Mouse (Mus musculus): ENCODE results near the gene Crybb3. TPM values are rescaled to one million over a fixed set of nuclear protein-coding genes. Genes with fewer than 3 reads are reported as not detected.
"Not testable (repeated sequence)": the region's sequence is repeated elsewhere in the genome, so short reads cannot be mapped to it uniquely, and the experiment has no call there.

The Crybb3 gene
- polyA plus RNA-seq, 2 experiments, result 0.67 to 4.6 TPM

DNA sequence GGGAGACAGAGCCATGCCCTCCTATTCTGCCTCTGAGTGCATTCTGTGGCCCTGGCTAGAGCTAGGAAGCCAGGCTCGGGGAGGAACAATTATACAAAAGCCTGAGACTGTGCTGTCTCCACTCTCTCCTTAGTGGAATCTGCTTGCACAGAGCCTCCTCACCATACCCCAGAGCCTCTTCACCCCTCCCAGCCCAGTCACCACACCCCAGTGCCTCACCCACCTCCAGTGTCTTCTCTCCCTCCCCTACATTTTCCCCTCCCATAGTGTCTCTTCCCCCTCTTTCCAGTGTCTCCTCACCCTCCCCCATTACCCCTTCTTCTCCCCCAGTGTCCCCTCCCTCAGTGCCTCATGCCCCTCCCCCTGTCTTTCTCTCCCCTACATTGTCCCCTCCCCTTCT is 29.5 kb upstream of the Crybb3 start:
- H3K4me1 ChIP-seq (ENCODE audit: control insufficient read depth, insufficient read depth, low read length), result peaks cover 33% of the 10 kb centered on the region
- H3K36me3 ChIP-seq (ENCODE audit: control insufficient read depth, insufficient read depth, low read length), result no peaks in the 10 kb centered on the region
- H3K4me3 ChIP-seq (replicated peaks; ENCODE audit: low read length), result no peak overlapping the region
- no peaks in the 10 kb centered on the region for H3K27me3 ChIP-seq (ENCODE audit: control insufficient read depth, insufficient read depth, low read length)
- H3K4me2 ChIP-seq (replicated peaks; ENCODE audit: low read depth, low read length, severe bottlenecking), result no peak overlapping the region
- no peak for TF ChIP-seq POLR2A (IDR thresholded peaks at IDR 0.05; ENCODE audit: borderline replicate concordance, extremely low read depth, insufficient read depth, insufficient read length)
- no peak overlapping the region for H3K27ac ChIP-seq (replicated peaks; ENCODE audit: low read depth, low read length)
- no peak overlapping the region for H3K9ac ChIP-seq (ENCODE audit: low read depth, low read length, severe bottlenecking)
- ATAC-seq (ENCODE audit: low FRiP score, low read depth) (no peak), DNase-seq (ENCODE audit: low spot score) (no peak)
- H3K9me3 ChIP-seq (ENCODE audit: control insufficient read depth, low read length), result no peaks in the 10 kb centered on the region
- WGBS, result 17% methylated on average over 1 of the region's 1 CpGs

GRCm38 (mm10) chr5:113109651-113110050 is 28.3 kb upstream of the Crybb3 start:
- not testable (repeated sequence) for ATAC-seq (ENCODE audit: low FRiP score, low read depth); H3K4me2 ChIP-seq (replicated peaks; ENCODE audit: low read depth, low read length, severe bottlenecking); H3K4me3 ChIP-seq (replicated peaks; ENCODE audit: low read length); H3K27ac ChIP-seq (replicated peaks; ENCODE audit: low read depth, low read length); H3K27me3 ChIP-seq (ENCODE audit: control insufficient read depth, insufficient read depth, low read length); DNase-seq (ENCODE audit: low spot score); H3K9me3 ChIP-seq (ENCODE audit: control insufficient read depth, low read length); H3K36me3 ChIP-seq (ENCODE audit: control insufficient read depth, insufficient read depth, low read length); H3K9ac ChIP-seq (ENCODE audit: low read depth, low read length, severe bottlenecking)
- H3K4me1 ChIP-seq (ENCODE audit: control insufficient read depth, insufficient read depth, low read length), result peaks cover 32% of the 10 kb centered on the region
- WGBS, result 79% methylated on average over 2 of the region's 2 CpGs

- WGBS, result 72% methylated on average over 11 of the region's 11 CpGs
- Histone ChIP-seq H3K4me3 (replicated peaks; ENCODE audit: low read length) (no peak overlapping the region), H3K9ac (ENCODE audit: low read depth, low read length, severe bottlenecking) (no peak overlapping the region), H3K4me1 (ENCODE audit: control insufficient read depth, insufficient read depth, low read length) (peaks cover 23% of the 10 kb centered on the region), H3K4me2 (replicated peaks; ENCODE audit: low read depth, low read length, severe bottlenecking) (no peak overlapping the region), H3K9me3 (ENCODE audit: control insufficient read depth, low read length) (no peaks in the 10 kb centered on the region), H3K36me3 (ENCODE audit: control insufficient read depth, insufficient read depth, low read length) (no peaks in the 10 kb centered on the region), H3K27ac (replicated peaks; ENCODE audit: low read depth, low read length) (no peak overlapping the region; the same call in 1 of the 2 replicates), H3K27me3 (ENCODE audit: control insufficient read depth, insufficient read depth, low read length) (no peaks in the 10 kb centered on the region)
- TF ChIP-seq POLR2A (IDR thresholded peaks at IDR 0.05; ENCODE audit: borderline replicate concordance, extremely low read depth, insufficient read depth, insufficient read length), result no peak
- DNase-seq (ENCODE audit: low spot score), result no peak
- ATAC-seq (ENCODE audit: low FRiP score, low read depth), result peak; percentile 21; the same call in 1 of the 2 replicates
Observed at GRCm38 (mm10) chr5:113108165-113108764, 26.9 kb upstream of the Crybb3 start.

GRCm38 (mm10) chr5:113107709-113108108 is 26.3 kb upstream of the Crybb3 start:
- no peak overlapping the region for H3K4me3 ChIP-seq (replicated peaks; ENCODE audit: low read length)
- 41% methylated on average over 2 of the region's 3 CpGs for WGBS
- no peaks in the 10 kb centered on the region for H3K27me3 ChIP-seq (ENCODE audit: control insufficient read depth, insufficient read depth, low read length)
- H3K36me3 ChIP-seq (ENCODE audit: control insufficient read depth, insufficient read depth, low read length), result no peaks in the 10 kb centered on the region
- no peak overlapping the region for H3K4me2 ChIP-seq (replicated peaks; ENCODE audit: low read depth, low read length, severe bottlenecking)
- no peaks in the 10 kb centered on the region for H3K9me3 ChIP-seq (ENCODE audit: control insufficient read depth, low read length)
- H3K9ac ChIP-seq (ENCODE audit: low read depth, low read length, severe bottlenecking), result no peak overlapping the region
- no peak overlapping the region for H3K27ac ChIP-seq (replicated peaks; ENCODE audit: low read depth, low read length)
- TF ChIP-seq POLR2A (IDR thresholded peaks at IDR 0.05; ENCODE audit: borderline replicate concordance, extremely low read depth, insufficient read depth, insufficient read length), result no peak
- DNase-seq (ENCODE audit: low spot score) (no peak), ATAC-seq (ENCODE audit: low FRiP score, low read depth) (no peak)
- peaks cover 19% of the 10 kb centered on the region for H3K4me1 ChIP-seq (ENCODE audit: control insufficient read depth, insufficient read depth, low read length)

DNA sequence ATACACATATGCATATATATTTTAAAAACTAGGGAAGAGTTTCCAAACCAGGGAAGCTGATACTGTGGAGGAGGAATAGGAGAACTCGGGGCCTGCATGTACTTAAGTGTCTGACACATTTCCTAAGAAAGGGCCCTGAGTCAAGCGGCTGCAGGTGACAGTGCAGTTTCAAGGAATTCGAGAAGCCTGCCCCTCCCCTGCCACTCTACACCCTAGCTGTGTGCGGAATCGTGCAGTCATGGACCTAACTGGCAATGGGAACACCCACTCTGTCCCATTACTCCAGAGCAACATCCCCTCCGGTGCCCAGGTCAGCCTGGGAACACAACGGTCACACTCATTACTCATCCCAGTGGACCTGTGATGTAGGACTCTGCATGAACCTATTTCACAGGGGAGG is 25.2 kb upstream of the Crybb3 start:
- Histone ChIP-seq H3K9me3 (ENCODE audit: control insufficient read depth, low read length) (no peaks in the 10 kb centered on the region), H3K36me3 (ENCODE audit: control insufficient read depth, insufficient read depth, low read length) (no peaks in the 10 kb centered on the region), H3K4me1 (ENCODE audit: control insufficient read depth, insufficient read depth, low read length) (peaks cover 16% of the 10 kb centered on the region), H3K27ac (replicated peaks; ENCODE audit: low read depth, low read length) (no peak overlapping the region), H3K9ac (ENCODE audit: low read depth, low read length, severe bottlenecking) (no peak overlapping the region), H3K27me3 (ENCODE audit: control insufficient read depth, insufficient read depth, low read length) (no peaks in the 10 kb centered on the region), H3K4me3 (replicated peaks; ENCODE audit: low read length) (no peak overlapping the region), H3K4me2 (replicated peaks; ENCODE audit: low read depth, low read length, severe bottlenecking) (no peak overlapping the region)
- ATAC-seq (ENCODE audit: low FRiP score, low read depth) (no peak), DNase-seq (ENCODE audit: low spot score) (no peak)
- WGBS, result 52% methylated on average over 7 of the region's 7 CpGs
- no peak for TF ChIP-seq POLR2A (IDR thresholded peaks at IDR 0.05; ENCODE audit: borderline replicate concordance, extremely low read depth, insufficient read depth, insufficient read length)

DNA sequence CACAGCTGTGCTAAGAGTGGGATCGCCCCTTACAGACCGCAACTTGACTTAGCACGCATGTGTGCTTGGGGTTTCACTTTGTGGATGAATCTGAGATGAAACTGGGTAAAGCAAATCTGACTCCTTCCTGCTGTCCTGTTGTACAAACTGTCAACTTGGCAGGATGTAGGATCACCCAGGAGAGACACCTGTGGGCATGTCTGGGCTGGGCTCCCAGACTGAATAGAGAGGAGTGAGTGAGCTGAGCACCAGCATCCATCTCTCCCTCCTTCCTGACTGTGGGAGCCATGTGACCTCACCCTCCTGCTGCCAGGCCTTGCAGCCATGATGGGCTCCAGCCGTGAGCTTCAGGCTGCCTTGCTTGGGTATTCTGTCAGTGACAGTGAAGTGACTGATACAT is 24.1 kb upstream of the Crybb3 start:
- H3K9me3 ChIP-seq (ENCODE audit: control insufficient read depth, low read length), result no peaks in the 10 kb centered on the region
- peaks cover 9% of the 10 kb centered on the region; the same call in 1 of the 2 replicates for H3K4me1 ChIP-seq (ENCODE audit: control insufficient read depth, insufficient read depth, low read length)
- WGBS, result 76% methylated on average over 4 of the region's 4 CpGs
- no peak for TF ChIP-seq POLR2A (IDR thresholded peaks at IDR 0.05; ENCODE audit: borderline replicate concordance, extremely low read depth, insufficient read depth, insufficient read length)
- H3K4me2 ChIP-seq (replicated peaks; ENCODE audit: low read depth, low read length, severe bottlenecking), result no peak overlapping the region
- H3K9ac ChIP-seq (ENCODE audit: low read depth, low read length, severe bottlenecking), result no peak overlapping the region
- ATAC-seq (ENCODE audit: low FRiP score, low read depth) (no peak), DNase-seq (ENCODE audit: low spot score) (no peak)
- no peak overlapping the region for H3K4me3 ChIP-seq (replicated peaks; ENCODE audit: low read length)
- no peaks in the 10 kb centered on the region for H3K36me3 ChIP-seq (ENCODE audit: control insufficient read depth, insufficient read depth, low read length)
- H3K27me3 ChIP-seq (ENCODE audit: control insufficient read depth, insufficient read depth, low read length), result no peaks in the 10 kb centered on the region
- no peak overlapping the region for H3K27ac ChIP-seq (replicated peaks; ENCODE audit: low read depth, low read length)
